Mouse (Mus musculus): ENCODE measurements around the gene Auh.

DNA sequence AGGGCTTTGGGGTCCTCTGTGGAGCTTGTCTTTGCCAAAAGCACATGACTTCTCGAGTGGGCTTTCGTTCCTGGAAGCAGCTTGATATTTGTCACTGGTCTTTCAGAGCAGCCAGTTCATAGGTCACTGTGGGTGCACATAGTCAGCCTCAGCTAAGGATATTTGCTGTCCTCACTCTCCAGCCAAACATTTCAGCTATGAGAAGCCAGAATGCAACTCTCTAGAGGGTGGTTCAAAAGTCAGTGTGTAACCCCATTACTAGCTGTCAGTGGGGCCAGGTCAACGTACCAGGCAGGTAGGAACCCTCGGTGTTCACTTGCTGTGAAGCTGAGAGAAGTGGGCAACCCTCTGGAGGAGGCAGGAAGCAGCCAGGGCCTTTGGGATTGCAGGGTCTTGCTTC lies 109.6 kb downstream of the Auh start:
- TF ChIP-seq POLR2A (IDR thresholded peaks at IDR 0.05; ENCODE audit: borderline replicate concordance, insufficient read depth, low read length), result no peak
- no peak for TF ChIP-seq CTCF (IDR thresholded peaks at IDR 0.05; ENCODE audit: borderline replicate concordance, insufficient read depth, low read depth, low read length)

All from cerebellum, adult 2 months (tissue).